ENCODE assay signal across 19 mouse cellular contexts in the genomic region with DNA sequence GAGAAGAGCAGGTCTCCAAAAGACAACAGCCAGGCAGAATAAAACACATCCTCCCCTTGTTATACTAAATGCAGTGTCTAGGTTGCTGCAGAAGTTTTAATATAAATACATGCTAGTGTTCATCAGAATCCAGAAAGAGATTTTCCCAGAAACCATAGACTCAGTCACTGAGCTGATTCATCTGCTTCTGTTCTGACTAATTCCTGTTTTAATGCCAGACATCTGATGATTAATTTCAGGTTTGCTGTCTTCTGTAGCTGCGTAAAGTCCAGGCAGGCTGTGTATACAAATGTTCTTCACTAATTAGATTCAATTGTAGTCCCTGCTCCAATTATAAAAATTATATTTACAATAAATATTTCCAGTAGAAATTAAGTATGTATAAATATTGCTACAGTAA.
DNase-seq lines count a peak whose midpoint lies in the region; TF ChIP-seq lines count a peak whose summit lies in the region.
"Had no signal": no experiment of that assay in that cellular context is flagged by ENCODE, and none has a peak within 500 bp of the region (broad histone marks: within the 10 kb centered on the region; RNA-seq: fewer than 3 reads in every experiment).

No protein-coding gene starts in this region.

- WGBS in olfactory bulb, adult 2 months = 22% methylated on average over 1 of the region's 1 CpGs

- 0 out of 2 replicates have a peak, but pooled peaks cover 5% of the 10 kb centered on the region for H3K4me1 ChIP-seq in olfactory bulb, adult 2 months (ENCODE audit: control insufficient read depth, insufficient read depth, low read length)
- H3K4me1 ChIP-seq: embryonic facial prominence, embryonic 10.5 days; embryonic facial prominence, embryonic 12.5 days; forebrain, embryonic 10.5 days; forebrain, embryonic 12.5 days had no signal

- H3K27ac ChIP-seq in layer of hippocampus, adult 2 months = peak overlapping the region; percentile 60
- 0 out of 2 replicates have a peak overlapping the region, but pooled peaks have one; percentile 51 for H3K27ac ChIP-seq in olfactory bulb, adult 2 months (ENCODE audit: insufficient read depth, low read depth, low read length)
- H3K27ac ChIP-seq: embryonic facial prominence, embryonic 10.5 days; embryonic facial prominence, embryonic 12.5 days; forebrain, embryonic 10.5 days; forebrain, embryonic 12.5 days had no signal

- no peak for TF ChIP-seq CTCF in layer of hippocampus, adult 2 months (conservative IDR thresholded peaks at IDR 0.05)
- TF ChIP-seq CTCF in olfactory bulb, adult 2 months (IDR thresholded peaks at IDR 0.05; ENCODE audit: insufficient read depth, low read depth, low read length) = no peak

- DNase-seq in layer of hippocampus, adult 2 months (ENCODE audit: low spot score in 2 of 2) = peak in 1 of 2 experiments; percentile 50
- no peak for DNase-seq in layer of hippocampus, adult 8-10 months (ENCODE audit: low spot score in 2 of 2)
- DNase-seq in 3T3-L1 (ENCODE audit: low read depth, low spot score) = peak; percentile 4
- peak; percentile 71 for DNase-seq in brain, adult 2 months (ENCODE audit: low read depth, low spot score)
- DNase-seq in cerebellum, adult 9-10 months = no peak
- DNase-seq in cerebellum, postnatal 10 days = no peak
- DNase-seq: adrenal gland, adult 8-10 months; adrenal gland, postnatal 14 days; adrenal gland, postnatal 36 days; cerebellum, adult 11 months; cerebellum, adult 18-20 months; cerebellum, adult 8-10 months; cerebellum, postnatal 14 days had no signal

- no peak for TF ChIP-seq POLR2A in olfactory bulb, adult 2 months (IDR thresholded peaks at IDR 0.05; ENCODE audit: insufficient read depth, low read depth, low read length)

- H3K4me3 ChIP-seq in layer of hippocampus, adult 2 months = no peak overlapping the region
- no peak overlapping the region for H3K4me3 ChIP-seq in olfactory bulb, adult 2 months (ENCODE audit: insufficient read depth, low read depth, low read length)
- H3K4me3 ChIP-seq: embryonic facial prominence, embryonic 10.5 days; embryonic facial prominence, embryonic 12.5 days; erythroblast, embryonic 14.5 days; forebrain, embryonic 10.5 days; forebrain, embryonic 12.5 days had no signal

Comparison
In these comparisons a context has a peak if more than half of its experiments do, and no peak if none do; other contexts are left out.
1. DNase-seq: peak in 3T3-L1 (single experiment) and brain, adult 2 months (single experiment); none in layer of hippocampus, adult 8-10 months (0 of 2), cerebellum, adult 9-10 months (single experiment) and cerebellum, postnatal 10 days (0 of 2).